Mouse (Mus musculus) olfactory bulb, adult 2 months (tissue): ENCODE measurements at regions not wholly inside any gene's neighbourhood (a gene's known extent, or its start where the extent isn't known, plus 50 kb on each side); places are given as distances from the start of the nearest gene placed in this dataset.

Experiments used
- CTCF ChIP-seq: fragments of 200-500 bp; IDR thresholded peaks from 2 replicates; pipeline ENCODE4 v1.5.1; 2012; ENCODE audit warnings: low read depth, mild to moderate bottlenecking, low read length, moderate library complexity; ENCODE audit not compliant: insufficient read depth
- POLR2A ChIP-seq: fragments of 200-500 bp; IDR thresholded peaks from 2 replicates; pipeline ENCODE4 v1.6.1; 2012; ENCODE audit warnings: mild to moderate bottlenecking, low read depth, low read length, moderate library complexity; ENCODE audit not compliant: insufficient read depth

DNA sequence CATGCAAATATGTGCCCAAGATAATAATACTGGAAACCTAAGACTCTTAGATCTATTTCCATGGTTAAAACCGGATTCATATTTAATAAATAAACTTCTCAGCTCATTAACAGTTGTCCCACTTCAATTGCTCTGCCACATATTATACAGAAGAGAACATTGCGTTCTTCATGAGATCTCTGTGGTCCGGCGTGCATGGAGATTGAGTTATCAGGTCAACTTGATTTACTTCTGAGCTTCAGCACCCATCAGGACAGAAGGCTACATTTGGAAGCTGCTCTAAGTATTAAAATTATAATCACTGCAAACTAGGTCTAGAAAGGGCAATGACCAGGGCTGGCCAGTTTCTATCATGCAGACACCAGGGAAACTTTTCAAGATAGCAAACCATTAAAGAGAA, 295.9 kb upstream of the Cd180 start:
- TF ChIP-seq CTCF (no peak), POLR2A (no peak)
